Mouse (Mus musculus) 3T3-L1 (cell line): ENCODE data around the gene Ccl17.

Source experiments
- DNase-seq: peaks from one replicate; pipeline ENCODE4 v3.0.0-alpha.2; 2015; ENCODE audit warnings: low read depth, low spot score

Gene Ccl17

DNA sequence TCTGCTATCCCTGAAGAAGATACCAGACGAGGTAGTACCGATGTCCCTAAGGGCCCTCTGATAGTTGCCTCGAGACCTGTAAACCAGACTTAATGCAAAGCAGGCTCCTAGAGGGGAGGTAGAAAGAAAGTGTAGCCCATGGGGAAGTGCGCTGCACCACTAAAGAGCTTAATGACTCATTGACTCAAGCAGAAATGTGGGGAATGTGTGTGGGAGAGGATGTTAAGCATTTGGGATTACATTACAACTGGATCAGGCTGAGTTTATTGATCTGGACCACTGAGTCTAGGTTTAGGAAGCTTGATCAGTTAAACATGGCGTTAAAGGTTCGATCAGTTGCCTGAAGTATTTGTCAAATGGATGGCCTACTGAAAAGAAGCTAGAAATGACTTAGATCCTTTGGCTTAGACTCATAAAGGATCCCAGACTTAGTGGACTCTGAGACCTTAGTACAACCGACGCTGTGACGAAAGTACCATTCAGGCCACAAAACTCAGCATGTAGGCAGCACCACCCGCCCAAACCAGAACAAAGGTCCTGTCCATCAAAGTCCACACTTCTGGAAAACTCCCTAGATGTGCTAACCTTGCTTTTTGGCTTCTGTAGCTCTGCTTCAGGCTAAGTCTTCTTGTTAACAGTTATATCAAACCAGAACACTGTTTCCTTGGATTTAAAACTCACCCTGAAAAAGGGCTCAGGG lies 20.8 kb upstream of the Ccl17 start:
- peak; percentile 86 for DNase-seq

DNA sequence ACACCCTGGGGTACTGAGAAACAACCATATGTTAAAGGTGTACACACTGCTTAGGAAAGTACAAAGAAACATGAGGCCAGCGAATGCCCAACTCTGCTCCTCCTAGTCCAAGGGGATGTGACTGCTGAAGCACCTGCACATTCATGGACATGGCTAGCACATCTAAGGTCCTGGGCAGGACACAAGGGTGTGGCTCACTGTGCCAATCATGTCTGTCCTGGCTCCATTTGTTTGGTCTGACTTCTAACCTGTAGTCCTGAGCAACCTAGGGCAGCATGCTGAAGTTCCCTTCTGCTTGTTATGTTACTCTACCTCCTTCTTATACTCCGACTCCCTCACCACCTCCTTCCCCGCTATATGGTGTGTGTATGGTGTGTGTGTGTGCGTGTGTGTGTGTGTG lies 15.9 kb upstream of the Ccl17 start:
- DNase-seq = no peak

GRCm38 (mm10) chr8:94794782-94795181 lies 15.5 kb upstream of the Ccl17 start:
- DNase-seq = no peak

GRCm38 (mm10) chr8:94800278-94800968 lies 9.8 kb upstream of the Ccl17 start:
- no peak for DNase-seq

DNA sequence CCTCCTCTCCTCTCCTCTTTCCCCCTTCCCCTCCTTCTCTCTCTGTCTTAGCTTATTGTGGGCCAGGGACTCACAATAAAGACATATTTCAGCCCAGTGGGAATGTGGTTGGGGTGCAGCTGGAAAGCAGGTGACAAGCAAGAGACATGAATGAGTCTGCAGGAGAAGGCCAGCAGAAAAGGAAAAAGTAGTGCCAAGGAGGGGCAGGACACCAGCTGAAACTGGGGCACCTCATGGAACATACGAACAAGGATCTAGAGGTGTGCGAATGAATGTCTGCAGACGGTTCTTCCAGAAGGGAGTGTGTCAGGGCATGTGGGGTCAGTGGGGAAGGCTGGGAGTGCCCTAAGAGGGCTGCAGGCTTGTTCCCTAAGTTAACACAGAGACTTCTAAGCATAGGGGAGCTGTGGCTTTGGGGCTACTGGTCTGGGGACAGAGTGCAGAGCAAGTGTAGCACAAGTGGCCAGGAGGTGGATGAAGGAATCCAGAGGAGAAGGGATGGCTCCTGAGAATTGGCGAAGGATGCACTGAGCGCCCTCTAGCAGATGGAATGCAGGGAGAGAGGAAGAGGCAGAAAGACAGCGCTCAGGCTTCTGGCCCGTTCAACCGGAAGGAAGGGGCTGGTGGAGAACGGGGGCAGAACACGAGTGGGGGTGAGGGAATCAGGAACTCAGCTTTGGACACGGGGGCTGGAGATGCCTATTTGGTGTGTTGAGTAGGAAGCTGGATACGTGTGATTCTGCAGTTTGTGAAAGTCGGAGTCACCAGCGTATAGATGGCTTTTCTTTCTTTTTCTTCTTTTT lies 8.8 kb upstream of the Ccl17 start:
- DNase-seq = no peak

DNA sequence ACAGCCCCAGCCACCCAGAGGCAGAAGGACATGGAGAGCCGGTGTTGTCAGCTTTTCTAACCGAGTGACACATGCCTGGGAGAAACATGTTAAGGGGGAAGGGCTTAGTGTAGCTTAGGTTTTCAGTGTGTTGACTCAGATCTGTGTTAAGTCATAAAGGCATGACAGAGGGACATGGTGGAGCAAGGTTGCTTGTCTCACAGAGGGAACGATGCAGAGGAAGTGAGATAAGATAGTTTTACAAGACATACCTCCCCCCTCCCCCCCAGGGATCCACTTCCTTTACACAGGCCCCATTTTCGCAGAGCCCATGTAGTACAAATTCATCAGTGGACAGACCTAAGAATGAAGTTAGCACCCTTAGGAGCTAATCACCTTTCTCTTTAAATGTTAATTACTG lies 7.9 kb upstream of the Ccl17 start:
- DNase-seq = no peak

DNA sequence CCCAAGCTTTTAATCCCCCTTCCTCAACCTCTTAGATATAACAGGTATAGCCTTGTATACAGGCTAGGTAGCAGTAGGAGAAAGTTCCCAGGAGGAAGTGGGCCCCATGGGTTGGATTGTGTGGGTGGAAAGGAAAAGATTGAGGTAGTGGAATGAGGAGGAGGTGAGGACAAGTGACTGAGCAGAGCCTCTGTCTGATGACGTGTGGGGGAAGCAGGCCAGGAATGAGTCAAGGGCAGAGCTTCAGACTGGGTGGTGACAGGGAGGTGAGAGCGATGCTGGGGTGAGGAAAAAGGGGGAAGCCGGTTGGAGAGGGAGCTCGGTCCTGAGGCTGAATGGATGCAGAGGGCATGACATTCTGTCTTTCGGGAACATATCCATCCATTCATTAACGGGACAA lies 6.7 kb upstream of the Ccl17 start:
- peak; percentile 80 for DNase-seq

- no peak for DNase-seq
Observed at GRCm38 (mm10) chr8:94804546-94805340, 5.5 kb upstream of the Ccl17 start.

GRCm38 (mm10) chr8:94805811-94806210 lies 4.4 kb upstream of the Ccl17 start:
- no peak for DNase-seq

GRCm38 (mm10) chr8:94807506-94807905 lies 2.7 kb upstream of the Ccl17 start:
- peak; percentile 56 for DNase-seq

DNA sequence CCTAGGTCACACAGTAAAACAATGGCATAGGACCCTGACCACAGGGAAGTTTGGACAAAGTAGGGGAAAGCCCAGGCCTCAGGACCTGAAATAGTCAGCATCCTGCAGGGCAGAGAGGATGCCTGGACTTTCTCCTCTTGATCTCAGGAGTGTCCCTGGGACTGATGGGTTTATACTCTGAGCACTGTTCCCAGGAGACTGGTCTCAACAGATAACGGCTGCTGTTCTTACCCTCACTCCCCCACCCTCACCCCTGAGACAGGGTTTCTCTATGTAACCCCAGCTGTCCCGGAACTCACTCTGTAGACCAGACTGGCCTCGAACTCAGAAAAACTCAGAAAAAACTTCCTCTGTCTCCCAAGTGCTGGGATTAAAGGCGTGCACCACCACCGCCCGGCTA lies 1.9 kb upstream of the Ccl17 start:
- no peak for DNase-seq

DNA sequence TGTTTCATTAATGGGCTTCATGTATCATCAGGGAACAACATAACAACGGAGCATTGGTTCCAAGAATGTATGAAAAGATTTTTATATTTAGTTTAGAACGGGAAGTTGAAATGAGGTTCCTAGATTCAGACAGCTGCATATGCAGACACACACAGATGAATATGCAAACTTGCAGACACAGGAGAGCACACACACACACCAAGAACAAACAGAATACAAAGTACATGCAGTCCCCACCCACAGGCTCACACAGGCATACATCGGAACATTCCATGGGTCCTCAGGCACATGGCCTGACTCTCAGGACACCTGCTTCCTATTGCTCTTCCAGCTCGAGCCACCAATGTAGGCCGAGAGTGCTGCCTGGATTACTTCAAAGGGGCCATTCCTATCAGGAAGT lies 602 bp downstream of the Ccl17 start:
- DNase-seq = no peak

- DNase-seq = peak; percentile 66
Observed at GRCm38 (mm10) chr8:94811654-94812053, 1.4 kb downstream of the Ccl17 start.

DNA sequence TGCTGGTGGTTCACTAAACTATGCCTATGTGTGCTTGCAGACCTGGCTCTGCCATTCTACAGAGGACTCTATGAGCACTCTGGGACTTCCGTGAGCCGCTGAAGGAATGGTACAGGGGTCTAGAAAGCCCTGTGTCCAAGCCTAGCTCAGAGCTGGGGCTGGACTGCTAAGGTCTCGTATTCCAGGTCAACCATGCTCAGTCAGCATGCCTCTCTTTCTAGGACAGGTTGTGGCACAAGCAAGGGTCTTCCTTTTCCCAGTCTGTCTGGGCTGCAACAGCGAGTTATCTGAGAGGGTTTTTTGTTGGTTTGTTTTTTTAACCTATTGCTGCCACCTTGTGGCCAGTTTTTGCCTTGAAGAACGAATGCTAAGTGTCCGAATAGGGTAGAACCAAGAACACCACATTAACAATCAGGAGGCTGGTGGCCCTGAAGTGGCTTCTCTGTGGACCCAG lies 2.4 kb downstream of the Ccl17 start:
- peak; percentile 96 for DNase-seq

DNA sequence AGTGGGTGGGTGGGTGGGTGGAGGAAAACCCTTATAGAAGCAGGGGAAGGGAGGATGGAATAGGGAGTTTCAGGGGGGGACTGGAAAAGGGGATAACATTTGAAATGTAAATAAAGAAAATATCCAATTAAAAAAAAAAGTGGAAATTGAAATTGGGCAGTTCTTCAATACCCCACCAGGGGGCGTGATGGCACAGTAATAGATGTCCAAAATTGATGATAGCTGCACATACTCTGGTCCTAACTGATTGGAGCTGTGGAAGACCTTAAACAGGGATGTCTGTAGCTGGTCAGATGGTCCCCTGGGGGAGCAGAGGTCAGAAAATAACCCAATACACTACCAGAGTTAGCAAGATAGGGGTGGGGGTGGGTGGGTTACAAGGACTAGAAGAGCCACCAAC lies 4.3 kb downstream of the Ccl17 start:
- DNase-seq = peak; percentile 61

DNA sequence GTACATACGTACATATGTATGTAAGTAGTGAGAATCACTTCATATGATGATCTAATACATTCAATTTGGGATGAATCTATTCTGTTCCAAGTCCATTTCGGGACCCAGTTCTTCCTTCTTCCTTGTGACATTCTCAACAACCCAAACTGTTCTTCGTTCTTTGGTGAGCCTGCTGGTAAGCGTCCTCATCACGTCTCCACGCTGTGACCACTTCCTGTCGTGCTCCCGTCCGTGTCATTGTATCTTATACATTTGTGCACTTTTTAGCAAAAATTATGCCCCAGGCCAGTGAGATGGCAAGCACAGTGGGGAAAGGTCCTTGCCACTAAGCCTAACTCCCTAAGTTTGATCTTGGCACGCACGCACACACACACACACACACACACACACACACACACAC lies 7.7 kb downstream of the Ccl17 start:
- DNase-seq = no peak

GRCm38 (mm10) chr8:94819671-94820179 lies 9.5 kb downstream of the Ccl17 start:
- DNase-seq = no peak

GRCm38 (mm10) chr8:94820553-94820952 lies 10.3 kb downstream of the Ccl17 start:
- DNase-seq = no peak

- no peak for DNase-seq
Observed at GRCm38 (mm10) chr8:94821381-94821780, 11.1 kb downstream of the Ccl17 start.

DNA sequence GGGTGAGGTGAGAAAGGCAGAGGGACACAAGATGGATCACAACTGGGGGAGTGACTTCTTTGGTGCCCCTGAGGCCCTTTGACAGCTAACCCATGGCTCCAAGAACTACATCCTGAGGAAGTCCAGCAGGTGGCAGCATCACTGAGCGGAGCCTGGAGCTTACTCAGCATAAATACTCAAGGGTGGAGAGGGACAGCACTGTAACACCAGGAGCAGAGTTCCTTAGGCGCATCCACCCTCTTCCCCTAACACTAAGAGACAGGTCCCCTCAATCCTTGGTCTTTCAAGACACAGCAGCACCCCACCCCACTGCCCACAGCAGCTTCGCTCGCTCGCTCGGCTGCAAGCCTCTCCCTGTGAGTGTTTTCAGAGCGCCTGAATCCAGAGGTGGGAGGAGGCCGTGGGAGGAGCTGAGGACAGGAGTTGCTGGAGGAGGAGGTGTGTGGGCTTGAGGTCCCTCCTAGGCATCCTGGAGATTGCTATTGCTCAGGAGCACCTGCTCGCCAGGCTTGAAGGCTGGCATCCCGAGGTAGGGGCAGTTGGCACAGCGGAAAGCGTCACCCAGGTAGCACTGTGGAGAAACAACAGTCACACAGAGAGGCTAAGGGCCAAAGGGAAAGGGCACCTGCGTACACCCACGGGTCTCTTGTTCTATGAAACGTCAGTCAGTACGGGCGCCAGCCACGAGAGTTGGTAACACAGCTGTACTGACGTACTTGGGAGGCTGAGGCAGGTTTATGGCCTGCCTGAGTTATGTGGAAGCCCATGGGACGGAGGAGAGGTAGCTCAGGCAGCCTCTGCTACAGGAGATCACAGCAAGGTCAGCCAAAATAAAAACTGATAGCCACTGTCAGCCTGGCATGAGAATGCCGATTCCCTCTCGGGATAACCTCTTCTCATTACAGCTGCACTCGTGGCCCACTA lies 12.6 kb downstream of the Ccl17 start:
- DNase-seq = peak; percentile 78
